Mouse (Mus musculus): ENCODE results near the gene Ly6g6c.
A peak's percentile ranks its signal among the peaks of the same experiment; 100 is the strongest.

The Ly6g6c gene

DNA sequence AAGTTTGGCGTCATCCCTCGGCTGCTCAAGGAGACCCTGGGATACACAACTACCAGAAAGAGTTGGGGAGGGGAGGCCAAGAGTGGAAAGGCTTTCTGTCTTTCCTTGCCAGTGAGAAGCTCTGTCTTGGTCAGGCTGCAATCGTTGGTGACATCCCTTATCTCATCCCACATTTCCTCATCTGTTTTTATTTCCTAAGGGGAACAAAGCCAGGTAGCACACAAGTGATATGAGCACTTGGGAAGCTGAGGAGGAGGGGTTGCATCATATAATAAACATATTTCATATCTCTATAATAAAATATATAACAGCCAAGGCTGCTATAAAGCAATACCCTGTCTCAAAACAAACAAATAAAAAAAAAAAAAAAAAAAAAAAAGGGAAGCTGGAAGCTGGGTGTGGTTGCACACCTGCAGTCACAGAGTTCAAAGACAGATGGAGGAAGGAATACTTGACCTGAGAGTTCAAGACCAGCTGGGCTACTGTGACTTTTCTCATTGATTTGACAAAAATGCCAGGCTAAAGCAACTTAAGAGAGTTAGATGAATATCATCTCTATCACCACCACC, 18.8 kb downstream of the Ly6g6c start:
- no peak for DNase-seq (ENCODE audit: low spot score in 2 of 2)

DNA sequence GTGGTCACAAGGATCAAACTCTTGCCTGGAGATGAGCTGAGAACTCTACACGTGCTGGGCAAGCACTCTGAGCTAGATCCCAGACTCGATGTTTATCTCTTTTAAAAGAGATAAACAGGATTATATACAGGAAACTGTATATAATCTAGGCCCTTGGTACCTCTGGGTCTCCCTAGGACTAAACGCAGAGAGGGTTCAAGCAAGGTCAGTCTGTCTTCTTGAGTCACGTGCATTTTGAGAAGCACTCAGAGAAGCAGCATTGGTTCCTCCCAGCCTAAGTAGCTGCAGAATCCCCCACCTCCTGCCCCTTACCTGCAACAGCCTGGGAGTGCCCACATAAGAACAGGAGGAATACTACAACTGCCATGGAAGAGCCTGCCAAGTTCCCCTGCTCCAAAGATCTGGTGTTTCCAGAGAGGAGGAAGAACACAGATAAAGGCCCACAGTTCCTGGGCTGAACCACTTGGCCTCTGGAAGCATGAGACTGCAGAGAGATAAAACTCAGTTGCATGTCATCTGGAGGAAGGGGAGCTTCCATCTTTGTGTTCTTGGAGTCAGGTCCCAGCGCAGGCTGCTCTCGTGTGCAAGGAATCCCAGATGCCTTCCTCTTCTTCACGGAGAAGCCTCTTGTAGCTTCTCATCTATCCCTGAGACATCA, 20.1 kb downstream of the Ly6g6c start, which contains the start of gene Ly6g6f:
Gene Ly6g6f (minus strand): TSS at position 403 of the 658 bp plus-strand sequence.
- DNase-seq (ENCODE audit: low spot score in 2 of 2), result no peak

DNA sequence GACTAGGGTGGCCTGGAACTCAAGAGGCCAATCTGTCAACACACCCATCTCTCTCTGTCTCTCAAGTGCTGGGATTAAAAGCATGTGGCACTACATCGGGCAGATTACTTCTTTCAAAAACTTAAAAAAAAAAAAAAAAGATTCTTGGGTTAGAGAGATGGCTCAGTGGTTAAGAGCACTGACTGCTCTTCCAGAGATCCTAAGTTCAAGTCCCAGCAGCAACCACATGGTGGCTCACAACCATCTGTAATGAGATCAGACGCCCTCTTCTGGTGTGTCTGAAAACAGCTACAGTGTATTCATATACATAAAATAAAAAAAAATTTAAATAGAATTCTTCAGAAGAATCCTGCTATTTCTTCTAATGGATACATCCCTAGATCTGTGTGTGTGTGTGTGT, 23.0 kb downstream of the Ly6g6c start:
- no peak for DNase-seq (ENCODE audit: low spot score in 2 of 2)

GRCm38 (mm10) chr17:35088825-35089644, 23.8 kb downstream of the Ly6g6c start, which contains the start of gene Abhd16a:
Abhd16a (plus strand) TSS chr17:35089263.
- peak; percentile 87 to 91 for DNase-seq (ENCODE audit: low spot score in 2 of 2)

DNA sequence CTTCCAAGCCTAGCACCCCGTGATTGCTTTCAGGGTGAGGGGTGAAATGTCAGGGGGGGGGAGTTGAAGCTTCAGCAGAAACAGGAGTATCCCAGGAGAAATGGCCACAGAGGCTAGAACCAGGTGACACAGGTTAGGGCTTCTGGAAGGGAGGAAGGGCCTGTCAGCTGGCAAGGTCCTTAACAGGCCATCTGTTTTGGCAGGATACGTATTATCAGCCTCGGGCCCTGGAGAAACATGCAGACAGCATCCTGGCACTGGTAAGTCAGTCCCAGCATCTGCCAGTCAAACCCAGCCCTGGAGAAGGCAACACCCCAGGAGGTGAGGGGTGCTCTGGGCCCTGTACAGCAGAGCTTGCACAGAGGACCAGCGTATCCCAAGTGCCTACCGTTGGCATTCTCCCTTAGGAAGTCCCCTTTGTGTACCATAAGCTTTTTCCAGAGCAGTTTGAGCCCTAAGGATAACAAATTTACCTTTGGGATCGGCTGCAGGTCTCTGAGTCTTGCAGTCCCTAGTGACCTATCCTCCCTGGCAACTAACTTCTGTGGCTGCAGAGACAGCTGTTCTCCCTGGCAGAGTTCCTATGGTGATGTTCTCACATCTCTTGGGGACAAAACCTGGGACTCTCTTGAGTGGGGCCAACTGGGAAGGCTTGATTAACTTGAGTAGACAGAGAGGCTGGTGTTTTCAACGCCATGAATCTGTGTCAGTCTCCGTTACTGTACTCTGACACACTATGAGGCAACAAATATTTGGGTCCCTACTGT, 25.2 kb downstream of the Ly6g6c start:
- DNase-seq (ENCODE audit: low spot score in 2 of 2), result no peak

- DNase-seq (ENCODE audit: low spot score in 2 of 2), result no peak
These were observed 27.4 kb downstream of the Ly6g6c start for GRCm38 (mm10) chr17:35092403-35093198.

- DNase-seq (ENCODE audit: low spot score in 2 of 2), result no peak
These were observed 29.5 kb downstream of the Ly6g6c start for GRCm38 (mm10) chr17:35094475-35095365.

GRCm38 (mm10) chr17:35096597-35096996, 31.4 kb downstream of the Ly6g6c start:
- DNase-seq (ENCODE audit: low spot score in 2 of 2), result no peak

DNA sequence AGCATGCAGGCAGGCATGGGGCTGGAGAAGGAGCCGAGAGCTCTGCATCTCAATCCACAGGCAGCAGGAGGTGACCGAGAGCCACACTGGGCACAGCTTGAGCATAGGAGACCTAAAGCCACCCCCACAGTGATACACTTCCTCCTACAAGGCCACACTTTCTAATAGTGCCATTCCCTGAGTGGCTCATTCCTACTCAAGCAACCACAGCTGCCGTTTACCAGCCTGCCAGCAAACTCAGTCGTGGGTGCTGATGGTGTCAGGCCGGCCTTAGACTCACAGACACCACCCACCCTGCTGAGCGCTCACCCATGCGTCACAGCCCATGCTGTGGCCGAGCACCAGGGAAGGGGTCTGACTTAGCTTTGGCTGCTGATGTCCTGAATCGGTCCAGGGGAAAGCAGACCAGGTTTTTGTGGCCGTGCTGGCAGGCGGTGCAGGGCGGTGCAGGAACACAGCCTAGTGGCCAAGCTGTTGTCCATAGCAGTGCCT, 32.0 kb downstream of the Ly6g6c start:
- DNase-seq (ENCODE audit: low spot score in 2 of 2), result no peak

- no peak for DNase-seq (ENCODE audit: low spot score in 2 of 2)
These were observed 35.1 kb downstream of the Ly6g6c start for GRCm38 (mm10) chr17:35100196-35100765.

GRCm38 (mm10) chr17:35101161-35101560, 36.0 kb downstream of the Ly6g6c start:
- DNase-seq (ENCODE audit: low spot score in 2 of 2), result no peak

- DNase-seq (ENCODE audit: low spot score in 2 of 2), result no peak
These were observed 37.1 kb downstream of the Ly6g6c start for GRCm38 (mm10) chr17:35102299-35102698.

GRCm38 (mm10) chr17:35103221-35103690, 38.1 kb downstream of the Ly6g6c start:
- no peak for DNase-seq (ENCODE audit: low spot score in 2 of 2)

DNA sequence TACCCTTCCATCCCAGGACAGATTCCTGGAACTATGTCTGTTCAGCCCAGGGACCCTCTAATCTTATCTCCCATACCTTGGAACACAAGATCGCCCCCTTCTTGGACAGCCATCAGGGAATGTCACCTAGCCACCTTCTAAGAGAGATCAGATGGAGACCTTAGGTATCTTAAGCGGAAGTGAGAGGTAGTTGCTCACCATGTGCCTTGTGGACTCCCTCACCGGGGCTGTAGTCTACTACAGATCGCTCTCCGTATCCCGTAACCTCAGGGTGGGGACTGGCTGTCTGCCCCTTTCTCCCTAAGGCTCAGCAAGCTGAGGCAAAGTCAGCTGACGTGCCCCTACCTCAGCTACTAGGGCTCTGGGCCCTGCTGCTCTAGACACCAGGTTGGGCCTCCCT, 38.9 kb downstream of the Ly6g6c start:
- DNase-seq (ENCODE audit: low spot score in 2 of 2), result no peak

GRCm38 (mm10) chr17:35104754-35105153, 39.6 kb downstream of the Ly6g6c start:
- no peak for DNase-seq (ENCODE audit: low spot score in 2 of 2)

GRCm38 (mm10) chr17:35105740-35106389, 40.7 kb downstream of the Ly6g6c start:
- DNase-seq (ENCODE audit: low spot score in 2 of 2), result no peak

DNA sequence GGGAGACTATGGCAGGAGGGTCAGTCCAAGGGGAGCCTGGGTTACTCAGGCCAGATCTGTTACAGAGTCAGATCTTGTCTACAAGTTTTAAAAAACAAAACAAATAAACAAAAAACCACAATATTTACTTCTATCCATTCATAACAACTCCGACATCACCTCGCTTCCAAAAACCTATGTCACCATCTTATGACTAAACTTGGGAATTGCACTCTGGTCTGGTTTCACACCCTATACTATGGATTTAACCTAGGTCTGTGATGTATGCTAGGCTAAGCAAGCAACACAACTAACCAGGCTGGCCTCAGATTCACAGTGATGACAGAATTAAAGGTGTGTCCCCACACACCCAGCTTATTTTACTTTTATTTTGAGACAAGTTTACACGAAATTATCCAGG, 41.3 kb downstream of the Ly6g6c start:
- no peak for DNase-seq (ENCODE audit: low spot score in 2 of 2)

GRCm38 (mm10) chr17:35108097-35108496, 42.9 kb downstream of the Ly6g6c start, which contains the start of gene Ly6g5c:
Ly6g5c (plus strand) TSS chr17:35108279.
- DNase-seq (ENCODE audit: low spot score in 2 of 2), result no peak

GRCm38 (mm10) chr17:35111774-35112173, 46.6 kb downstream of the Ly6g6c start:
- no peak for DNase-seq (ENCODE audit: low spot score in 2 of 2)

All from frontal cortex, postnatal 25 days (tissue).